Mouse (Mus musculus): Measurements from ENCODE around the gene Glt8d1. TPM values are rescaled to one million over a fixed set of nuclear protein-coding genes. Genes with fewer than 3 reads are reported as not detected.

Glt8d1 gene
- polyA plus RNA-seq, 1 experiment = 100 TPM

DNA sequence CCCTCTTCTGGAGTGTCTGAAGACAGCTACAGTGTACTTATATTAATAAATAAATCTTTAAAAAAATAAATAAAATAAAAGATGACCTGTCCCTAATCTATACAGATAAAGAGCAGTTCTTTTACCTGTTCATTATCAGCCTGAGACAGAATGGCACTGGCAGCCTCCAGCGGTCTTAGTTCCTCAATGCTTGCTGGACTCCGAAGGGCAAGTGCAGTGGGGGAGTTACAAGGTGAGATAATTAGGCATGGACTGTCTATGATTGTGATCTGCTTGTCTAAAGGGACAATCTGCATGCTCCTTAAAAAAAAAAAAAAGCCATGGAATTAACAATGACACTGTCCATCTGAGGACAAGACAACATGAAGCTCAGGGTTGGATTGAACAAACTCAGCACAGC, 12.7 kb downstream of the Glt8d1 start:
- no peak for DNase-seq (ENCODE audit: low read depth)

DNA sequence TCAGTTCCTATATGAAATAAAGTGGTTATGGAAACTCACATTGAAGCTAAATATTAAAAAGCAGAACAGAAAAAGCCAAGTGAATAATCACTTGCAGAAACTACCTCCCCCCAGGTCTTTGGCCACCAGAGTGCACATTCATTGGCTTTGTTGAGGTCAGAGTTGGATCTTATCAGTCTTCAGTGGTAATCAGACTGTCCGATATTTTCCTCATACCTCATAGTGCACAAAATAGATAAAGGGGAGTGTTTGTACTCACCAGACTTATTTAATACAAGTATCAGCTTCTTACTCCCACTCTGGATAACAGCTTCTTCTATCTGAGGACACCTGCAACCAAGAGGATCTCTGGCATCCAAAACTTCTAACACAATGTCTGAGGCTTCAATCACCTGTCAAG, 14.9 kb downstream of the Glt8d1 start:
- no peak for DNase-seq (ENCODE audit: low read depth)
- TF ChIP-seq POLR2A (IDR thresholded peaks at IDR 0.05; ENCODE audit: borderline replicate concordance, extremely low read depth, insufficient read depth, insufficient read length, poor library complexity, severe bottlenecking) = no peak
- no peak for TF ChIP-seq CTCF (IDR thresholded peaks at IDR 0.05; ENCODE audit: borderline replicate concordance, extremely low read depth, insufficient read depth, insufficient read length)

More for the DNA sequence above, 12.7 kb downstream of the Glt8d1 start:
- TF ChIP-seq CTCF (IDR thresholded peaks at IDR 0.05; ENCODE audit: borderline replicate concordance, extremely low read depth, insufficient read depth, insufficient read length) = no peak
- no peak for TF ChIP-seq POLR2A (IDR thresholded peaks at IDR 0.05; ENCODE audit: borderline replicate concordance, extremely low read depth, insufficient read depth, insufficient read length, poor library complexity, severe bottlenecking)

DNA sequence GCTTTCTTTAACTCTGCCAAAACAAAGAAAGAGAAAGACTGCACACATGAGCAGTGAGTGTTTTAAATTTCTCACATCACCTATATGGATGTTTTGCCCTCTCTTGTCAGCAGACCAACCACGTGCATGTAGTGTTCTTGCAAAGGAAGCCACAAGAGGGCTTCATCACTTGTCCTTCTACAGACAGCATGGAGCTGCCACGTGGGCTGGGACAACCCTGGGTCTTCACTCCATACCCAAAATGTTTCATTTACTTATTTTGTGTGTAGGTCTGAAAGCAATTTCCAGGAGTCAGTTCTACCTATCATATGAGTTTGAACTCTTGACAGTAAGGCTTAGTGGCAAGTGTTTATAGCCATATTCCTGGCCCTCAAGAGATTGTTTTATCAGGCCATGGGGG, 16.7 kb downstream of the Glt8d1 start:
- DNase-seq (ENCODE audit: low read depth) = peak; percentile 22
- TF ChIP-seq POLR2A (IDR thresholded peaks at IDR 0.05; ENCODE audit: borderline replicate concordance, extremely low read depth, insufficient read depth, insufficient read length, poor library complexity, severe bottlenecking) (no peak), CTCF (IDR thresholded peaks at IDR 0.05; ENCODE audit: borderline replicate concordance, extremely low read depth, insufficient read depth, insufficient read length) (peak; percentile 17; the same call in 1 of the 2 replicates)

DNA sequence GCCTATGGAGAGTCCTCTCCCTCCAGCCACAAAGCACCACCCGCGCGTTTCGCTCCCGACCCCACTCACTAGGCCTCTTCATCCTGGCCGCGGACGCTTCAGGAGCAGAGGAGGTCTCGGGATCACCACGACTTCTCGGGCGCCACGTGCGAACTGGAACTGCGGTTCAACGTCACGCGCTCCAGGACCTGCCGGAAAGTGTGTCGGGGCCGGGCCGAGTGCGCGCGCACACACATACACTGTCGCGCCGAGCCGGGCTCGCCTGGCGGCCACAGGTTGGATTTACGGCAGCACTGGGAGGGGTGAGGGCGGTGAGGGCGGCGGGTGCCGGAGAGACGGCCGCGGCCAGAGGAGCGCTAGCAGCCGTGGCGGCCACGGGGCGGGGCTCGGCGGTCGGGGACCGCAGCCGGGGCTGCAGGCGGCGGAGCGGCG, 17.7 kb downstream of the Glt8d1 start, which contains the start of the genes Pbrm1 and Gnl3:
Pbrm1 (plus strand) TSS at position 279 of the 432 bp plus-strand sequence.
Gnl3 (minus strand) TSS at position 293 of the 432 bp plus-strand sequence.
- TF ChIP-seq POLR2A (IDR thresholded peaks at IDR 0.05; ENCODE audit: borderline replicate concordance, extremely low read depth, insufficient read depth, insufficient read length, poor library complexity, severe bottlenecking) (peak; percentile 97), CTCF (IDR thresholded peaks at IDR 0.05; ENCODE audit: borderline replicate concordance, extremely low read depth, insufficient read depth, insufficient read length) (no peak)
- DNase-seq (ENCODE audit: low read depth) = peak; percentile 99

DNA sequence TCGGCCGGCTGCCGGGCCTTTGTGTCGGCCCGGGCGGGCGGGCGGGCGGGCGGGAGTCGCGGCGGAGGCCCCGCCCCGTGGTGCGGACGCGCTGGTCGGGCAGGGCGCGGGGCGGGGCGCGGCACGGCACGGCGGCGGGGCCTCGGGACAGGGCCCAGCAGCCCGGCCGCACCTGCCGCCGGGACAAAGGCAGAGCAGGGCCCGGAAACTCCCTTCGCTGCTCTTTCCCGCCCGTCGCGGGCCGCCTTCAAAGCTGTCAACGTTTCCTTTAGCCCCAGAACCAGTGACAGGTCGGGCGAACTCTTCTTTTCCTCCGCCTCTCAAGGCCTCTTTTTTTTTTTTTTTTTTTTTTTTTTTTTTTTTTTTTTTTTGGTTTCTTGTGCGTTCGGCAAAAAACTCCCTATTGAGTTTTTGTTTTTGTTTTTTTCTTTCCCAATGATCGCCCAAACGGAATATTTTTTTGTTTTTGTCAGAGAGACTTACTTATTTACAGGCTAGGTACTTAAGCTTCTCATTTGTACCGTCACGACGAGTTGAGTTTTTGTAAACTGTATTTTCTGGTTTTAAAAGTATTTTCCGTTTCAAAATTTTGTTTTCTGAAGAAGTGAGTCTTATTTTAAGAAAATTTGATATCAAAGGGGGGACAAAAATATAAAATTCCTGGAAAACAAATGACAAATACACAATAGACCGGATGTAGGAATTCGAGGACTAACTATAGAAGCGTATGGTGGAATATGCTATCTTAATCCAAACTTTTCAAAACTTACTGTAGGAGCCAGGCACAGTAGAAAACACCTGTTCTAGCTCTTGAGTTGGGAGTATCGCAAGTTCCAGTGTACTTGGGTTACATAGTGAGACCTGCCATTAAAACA, 18.4 kb downstream of the Glt8d1 start:
- no peak for TF ChIP-seq CTCF (IDR thresholded peaks at IDR 0.05; ENCODE audit: borderline replicate concordance, extremely low read depth, insufficient read depth, insufficient read length)
- TF ChIP-seq POLR2A (IDR thresholded peaks at IDR 0.05; ENCODE audit: borderline replicate concordance, extremely low read depth, insufficient read depth, insufficient read length, poor library complexity, severe bottlenecking) = no peak; the same call in 1 of the 2 replicates
- DNase-seq (ENCODE audit: low read depth) = peak; percentile 91

DNA sequence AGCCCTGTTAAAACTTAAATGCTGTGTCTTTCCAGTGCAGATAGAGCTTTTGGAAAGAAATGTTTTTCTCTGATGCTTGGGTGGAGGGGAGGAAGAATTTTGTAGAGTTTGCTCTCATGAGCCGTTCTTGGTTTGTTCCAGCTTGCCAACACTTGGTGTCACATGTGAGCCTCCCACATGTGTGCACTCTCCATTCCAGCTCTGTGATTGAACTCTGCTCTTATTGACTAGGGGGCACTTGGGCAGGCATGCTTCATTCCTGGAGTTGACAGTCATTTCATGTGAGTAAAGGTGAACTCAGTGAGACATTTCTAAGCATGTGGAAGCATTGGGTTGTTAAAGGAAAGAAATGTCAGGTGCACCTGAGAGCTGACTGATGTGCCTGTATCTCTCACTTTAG, 21.4 kb downstream of the Glt8d1 start:
- no peak for TF ChIP-seq POLR2A (IDR thresholded peaks at IDR 0.05; ENCODE audit: borderline replicate concordance, extremely low read depth, insufficient read depth, insufficient read length, poor library complexity, severe bottlenecking)
- no peak for TF ChIP-seq CTCF (IDR thresholded peaks at IDR 0.05; ENCODE audit: borderline replicate concordance, extremely low read depth, insufficient read depth, insufficient read length)
- no peak for DNase-seq (ENCODE audit: low read depth)

DNA sequence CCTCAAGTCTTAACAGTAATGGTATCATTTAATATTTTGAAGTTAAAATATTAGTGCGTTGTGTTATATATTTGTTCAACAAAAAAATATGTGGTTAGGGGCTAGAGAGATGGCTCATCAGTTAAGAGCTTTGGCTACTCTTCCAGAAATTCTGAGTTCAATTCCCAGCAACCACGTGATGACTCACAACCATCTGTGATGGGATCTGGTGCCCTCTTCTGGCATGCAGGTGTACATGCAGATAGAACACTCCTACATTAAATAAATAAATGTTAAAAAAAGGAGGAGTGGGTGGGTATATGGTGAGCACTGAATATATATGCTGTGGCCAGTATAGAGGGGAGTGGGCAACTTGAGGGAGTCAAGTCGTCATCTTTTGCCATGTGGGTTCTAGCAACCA, 24.6 kb downstream of the Glt8d1 start:
- no peak for DNase-seq (ENCODE audit: low read depth)
- TF ChIP-seq CTCF (IDR thresholded peaks at IDR 0.05; ENCODE audit: borderline replicate concordance, extremely low read depth, insufficient read depth, insufficient read length) (no peak), POLR2A (IDR thresholded peaks at IDR 0.05; ENCODE audit: borderline replicate concordance, extremely low read depth, insufficient read depth, insufficient read length, poor library complexity, severe bottlenecking) (no peak)

DNA sequence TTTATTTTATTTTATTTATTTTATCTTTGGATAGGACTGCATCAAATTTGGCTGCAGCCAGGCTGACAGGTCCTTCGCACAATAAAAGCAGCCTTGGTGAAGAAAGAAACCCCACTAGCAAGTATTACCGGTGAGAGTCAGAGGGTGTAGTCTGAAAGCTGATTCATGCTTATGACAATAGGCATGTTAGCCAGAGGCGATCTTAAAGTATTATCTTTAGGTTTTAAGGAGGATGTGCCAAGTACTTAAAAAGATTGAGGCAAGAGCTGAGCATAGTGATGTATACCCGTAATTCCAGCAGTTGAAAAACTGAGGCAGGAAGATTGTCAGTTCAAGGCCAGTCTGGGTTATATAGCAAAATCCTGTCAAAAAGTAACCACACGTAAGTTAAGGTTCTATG, 44.1 kb downstream of the Glt8d1 start:
- TF ChIP-seq CTCF (IDR thresholded peaks at IDR 0.05; ENCODE audit: borderline replicate concordance, extremely low read depth, insufficient read depth, insufficient read length) (no peak), POLR2A (IDR thresholded peaks at IDR 0.05; ENCODE audit: borderline replicate concordance, extremely low read depth, insufficient read depth, insufficient read length, poor library complexity, severe bottlenecking) (no peak)
- DNase-seq (ENCODE audit: low read depth) = no peak

DNA sequence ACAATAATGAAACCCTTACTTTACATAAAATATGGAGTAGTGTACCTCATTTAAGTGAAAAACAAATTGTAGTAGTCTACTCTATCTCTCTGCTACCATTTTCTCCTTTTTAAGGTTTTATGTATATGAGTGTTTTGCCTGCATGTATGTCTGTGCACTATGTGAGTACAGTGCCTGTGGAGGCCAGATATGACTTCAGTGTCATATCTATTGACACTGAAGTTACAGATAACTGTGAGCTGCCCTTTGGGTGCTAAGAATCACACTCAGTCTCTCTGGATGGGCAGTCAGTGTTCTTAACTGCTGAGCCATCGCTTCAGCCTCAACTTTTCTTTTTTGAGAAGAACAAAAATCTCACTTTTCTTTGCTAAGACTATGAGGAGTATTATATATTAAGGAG, 44.6 kb downstream of the Glt8d1 start:
- DNase-seq (ENCODE audit: low read depth) = no peak
- TF ChIP-seq CTCF (IDR thresholded peaks at IDR 0.05; ENCODE audit: borderline replicate concordance, extremely low read depth, insufficient read depth, insufficient read length) (no peak), POLR2A (IDR thresholded peaks at IDR 0.05; ENCODE audit: borderline replicate concordance, extremely low read depth, insufficient read depth, insufficient read length, poor library complexity, severe bottlenecking) (no peak)

Other genes starting within 250 kb of the Glt8d1 start
- gene Tmem110, start 175.8 kb upstream of the Glt8d1 start, polyA plus RNA-seq (2012; rRNA removed) = 23.9 and 28.4 TPM in 2 replicates
- gene Mustn1, start 122.2 kb upstream of the Glt8d1 start, polyA plus RNA-seq (2012; rRNA removed) = 0.60 and 0.78 TPM in 2 replicates
- gene Itih4, start 114.9 kb upstream of the Glt8d1 start, polyA plus RNA-seq (2012; rRNA removed) = 0.04 and 0.10 TPM in 2 replicates
- gene Itih3, start 77.6 kb upstream of the Glt8d1 start, polyA plus RNA-seq (2012; rRNA removed) = 0.47 and 1.7 TPM in 2 replicates
- gene Itih1, start 58.1 kb upstream of the Glt8d1 start, polyA plus RNA-seq (2012; rRNA removed) = 0.03 TPM in 1 of 2 replicates, not detected in the other
- 11.1 and 13.3 TPM in 2 replicates for gene Nek4, start 50.0 kb upstream of the Glt8d1 start, polyA plus RNA-seq (2012; rRNA removed)
- 203 and 258 TPM in 2 replicates for gene Spcs1, start 272 bp downstream of the Glt8d1 start, polyA plus RNA-seq (2012; rRNA removed)
- gene Pbrm1, start 17.7 kb downstream of the Glt8d1 start, polyA plus RNA-seq (2012; rRNA removed) = 40.4 and 48.8 TPM in 2 replicates
- 60.1 and 76.3 TPM in 2 replicates for gene Gnl3, start 17.8 kb downstream of the Glt8d1 start, polyA plus RNA-seq (2012; rRNA removed)
- gene Smim4, start 127.6 kb downstream of the Glt8d1 start, polyA plus RNA-seq (2012; rRNA removed) = 31.2 and 46.2 TPM in 2 replicates
- 369 and 407 TPM in 2 replicates for gene Nt5dc2, start 129.7 kb downstream of the Glt8d1 start, polyA plus RNA-seq (2012; rRNA removed)
- gene Stab1, start 167.2 kb downstream of the Glt8d1 start, polyA plus RNA-seq (2012; rRNA removed) = 28.7 and 35.1 TPM in 2 replicates
- gene Tnnc1, start 206.9 kb downstream of the Glt8d1 start, polyA plus RNA-seq (2012; rRNA removed) = 4.6 and 6.3 TPM in 2 replicates
- gene Nisch, start 215.5 kb downstream of the Glt8d1 start, polyA plus RNA-seq (2012; rRNA removed) = 362 and 506 TPM in 2 replicates
- gene Sema3g, start 216.5 kb downstream of the Glt8d1 start, polyA plus RNA-seq (2012; rRNA removed) = 1.7 and 2.7 TPM in 2 replicates
- gene Phf7, start 249.9 kb downstream of the Glt8d1 start, polyA plus RNA-seq (2012; rRNA removed) = 7.4 and 8.7 TPM in 2 replicates

Measured in brain, embryonic 14.5 days (tissue).